Comparison of ENCODE assay signal across 7 mouse cellular contexts in the genomic region with DNA sequence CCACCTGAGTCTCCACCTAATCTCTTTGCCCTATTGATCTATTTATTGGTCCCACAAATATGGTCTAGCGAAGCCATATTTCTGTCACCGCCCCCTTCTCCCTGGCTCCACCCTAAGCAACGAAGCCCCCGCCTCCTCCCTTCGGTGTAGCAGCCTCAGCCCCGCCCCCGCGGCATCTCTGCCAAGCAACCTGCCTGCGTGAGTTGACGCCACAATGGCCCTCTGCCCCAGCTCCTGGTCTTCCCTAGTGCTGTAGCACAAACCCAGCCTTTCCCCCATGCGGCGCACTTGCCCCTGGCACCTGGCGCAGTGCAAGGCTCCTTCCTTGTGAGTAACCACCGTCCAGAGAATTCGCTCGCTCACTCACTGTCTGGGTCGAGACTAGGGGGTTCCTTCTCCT. TPM values are rescaled to one million over a fixed set of nuclear protein-coding genes. Genes with fewer than 3 reads are reported as not detected.
DNase-seq lines count a peak whose midpoint lies in the region; ATAC-seq and TF ChIP-seq lines count a peak whose summit lies in the region.

No protein-coding gene starts in this region.

- no peak overlapping the region for H3K4me3 ChIP-seq in kidney, adult 2 months (ENCODE audit: insufficient read depth, low read depth, low read length)
- H3K4me3 ChIP-seq in kidney, embryonic 16.5 days (ENCODE audit: low read length) = no peak overlapping the region
- 0 out of 2 replicates have a peak overlapping the region, but pooled peaks have one; percentile 2 for H3K4me3 ChIP-seq in embryonic facial prominence, embryonic 10.5 days

- DNase-seq in kidney, adult 2 months = peak; percentile 82
- peak; percentile 77 for DNase-seq in ZHBTc4 (ENCODE audit: low read depth, low spot score)
- DNase-seq in embryonic facial prominence, embryonic 10.5 days (ENCODE audit: low spot score) = peak; percentile 30
- no peak for DNase-seq in frontal cortex, postnatal 36 days (ENCODE audit: low spot score in 2 of 2)
- DNase-seq in layer of hippocampus, adult 9-11 months = no peak

- peaks cover 3% of the 10 kb centered on the region; the same call in 1 of the 2 replicates for H3K4me1 ChIP-seq in kidney, adult 2 months (ENCODE audit: control insufficient read depth, insufficient read depth, low read length)
- peaks cover 23% of the 10 kb centered on the region for H3K4me1 ChIP-seq in kidney, embryonic 16.5 days (ENCODE audit: insufficient read depth, low read length)
- H3K4me1 ChIP-seq in embryonic facial prominence, embryonic 10.5 days = peaks cover 33% of the 10 kb centered on the region

- ATAC-seq in kidney, embryonic 16.5 days (ENCODE audit: low FRiP score, low TSS enrichment) = no peak
- peak; percentile 33 for ATAC-seq in megakaryocyte progenitor cell, adult 5-6 weeks (replicated peaks; ENCODE audit: poor library complexity)

- no peaks in the 10 kb centered on the region for H3K36me3 ChIP-seq in kidney, adult 2 months (ENCODE audit: control insufficient read depth, insufficient read depth, low read length)
- no peaks in the 10 kb centered on the region for H3K36me3 ChIP-seq in kidney, embryonic 16.5 days (ENCODE audit: insufficient read depth, low read length)
- peaks cover 14% of the 10 kb centered on the region; the same call in 1 of the 2 replicates for H3K36me3 ChIP-seq in embryonic facial prominence, embryonic 10.5 days (replicated peaks)

- TF ChIP-seq POLR2A in kidney, adult 2 months (IDR thresholded peaks at IDR 0.05; ENCODE audit: low read depth, low read length) = no peak

- H3K9me3 ChIP-seq in kidney, embryonic 16.5 days (ENCODE audit: low read length) = peaks cover 5% of the 10 kb centered on the region
- H3K9me3 ChIP-seq in embryonic facial prominence, embryonic 10.5 days = peaks cover 7% of the 10 kb centered on the region; the same call in 1 of the 2 replicates

- H3K27me3 ChIP-seq in kidney, adult 2 months (replicated peaks; ENCODE audit: control insufficient read depth, insufficient read depth, low read length) = no peaks in the 10 kb centered on the region
- peaks cover 3% of the 10 kb centered on the region for H3K27me3 ChIP-seq in kidney, embryonic 16.5 days (ENCODE audit: insufficient read depth, low read length)
- peaks cover 46% of the 10 kb centered on the region for H3K27me3 ChIP-seq in embryonic facial prominence, embryonic 10.5 days (replicated peaks; ENCODE audit: low read depth, poor library complexity, severe bottlenecking)

- no peak overlapping the region for H3K4me2 ChIP-seq in kidney, embryonic 16.5 days (replicated peaks; ENCODE audit: low read depth, low read length)

- no peak overlapping the region for H3K27ac ChIP-seq in kidney, adult 2 months (ENCODE audit: insufficient read depth, low read depth, low read length)
- no peak overlapping the region for H3K27ac ChIP-seq in kidney, embryonic 16.5 days (ENCODE audit: low read length)
- no peak overlapping the region; the same call in 1 of the 2 replicates for H3K27ac ChIP-seq in embryonic facial prominence, embryonic 10.5 days (replicated peaks)

- H3K9ac ChIP-seq in kidney, embryonic 16.5 days (replicated peaks; ENCODE audit: low read length) = no peak overlapping the region

- WGBS in kidney, adult 2 months = 35% methylated on average over 17 of the region's 17 CpGs
- WGBS in kidney, embryonic 16.5 days = 39% methylated on average over 17 of the region's 17 CpGs
- 39% methylated on average over 17 of the region's 17 CpGs for WGBS in embryonic facial prominence, embryonic 10.5 days

- TF ChIP-seq CTCF in kidney, adult 2 months (conservative IDR thresholded peaks at IDR 0.05; ENCODE audit: insufficient read depth, insufficient read length, low read depth, low read length) = no peak

RNA-seq across cellular contexts. Expression of gene Hist3h2a, which starts 9.1 kb away (rescaled TPM):
- 29.0 and 29.5 TPM in 2 replicates for polyA plus RNA-seq in kidney, adult 2 months (2012; rRNA removed)
- 39.5 and 39.7 TPM in 2 replicates for polyA plus RNA-seq in kidney, embryonic 16.5 days (2015; fragmentation: Nextera tagmentation; extraction: Ambion mirVana)
- 17.8 and 19.0 TPM in 2 replicates for polyA plus RNA-seq in embryonic facial prominence, embryonic 10.5 days (2016; fragmentation: Nextera tagmentation; extraction: Ambion mirVana)
- total RNA-seq in megakaryocyte progenitor cell, adult 5-6 weeks (2015) = 19.4 and 20.2 TPM in 2 replicates
- total RNA-seq in megakaryocyte progenitor cell, adult 5-6 weeks (2017) = 223 and 238 TPM in 2 replicates

RNA-seq across cellular contexts. Expression of gene Trim17, which starts 9.1 kb away (rescaled TPM):
- polyA plus RNA-seq in kidney, adult 2 months (2012; rRNA removed) = 0.34 and 0.48 TPM in 2 replicates
- polyA plus RNA-seq in kidney, embryonic 16.5 days (2015; fragmentation: Nextera tagmentation; extraction: Ambion mirVana) = 0.42 and 0.64 TPM in 2 replicates
- polyA plus RNA-seq in embryonic facial prominence, embryonic 10.5 days (2016; fragmentation: Nextera tagmentation; extraction: Ambion mirVana) = 0.19 and 0.40 TPM in 2 replicates
- 0.10 TPM in 1 of 2 replicates, not detected in the other for total RNA-seq in megakaryocyte progenitor cell, adult 5-6 weeks (2015)
- total RNA-seq in megakaryocyte progenitor cell, adult 5-6 weeks (2017) = not detected in 2 replicates

RNA-seq across cellular contexts. Expression of gene Trim11, which starts 14.3 kb away (rescaled TPM):
- 19.4 and 20.7 TPM in 2 replicates for polyA plus RNA-seq in kidney, adult 2 months (2012; rRNA removed)
- 22.9 and 25.9 TPM in 2 replicates for polyA plus RNA-seq in kidney, embryonic 16.5 days (2015; fragmentation: Nextera tagmentation; extraction: Ambion mirVana)
- 19.0 and 19.1 TPM in 2 replicates for polyA plus RNA-seq in embryonic facial prominence, embryonic 10.5 days (2016; fragmentation: Nextera tagmentation; extraction: Ambion mirVana)
- 24.0 and 25.0 TPM in 2 replicates for total RNA-seq in megakaryocyte progenitor cell, adult 5-6 weeks (2015)
- 25.9 and 32.8 TPM in 2 replicates for total RNA-seq in megakaryocyte progenitor cell, adult 5-6 weeks (2017)

RNA-seq across cellular contexts. Expression of gene Hist3h2ba, which starts 14.8 kb away (rescaled TPM):
- polyA plus RNA-seq in kidney, adult 2 months (2012; rRNA removed) = 3.0 and 5.3 TPM in 2 replicates
- 93.4 and 93.5 TPM in 2 replicates for polyA plus RNA-seq in kidney, embryonic 16.5 days (2015; fragmentation: Nextera tagmentation; extraction: Ambion mirVana)
- polyA plus RNA-seq in embryonic facial prominence, embryonic 10.5 days (2016; fragmentation: Nextera tagmentation; extraction: Ambion mirVana) = 23.0 and 25.0 TPM in 2 replicates
- total RNA-seq in megakaryocyte progenitor cell, adult 5-6 weeks (2015) = 1.6 and 1.9 TPM in 2 replicates
- total RNA-seq in megakaryocyte progenitor cell, adult 5-6 weeks (2017) = 1.8 and 2.3 TPM in 2 replicates

RNA-seq across cellular contexts. Expression of gene Rnf187, which starts 24.8 kb away (rescaled TPM):
- polyA plus RNA-seq in kidney, adult 2 months (2012; rRNA removed) = 251 and 307 TPM in 2 replicates
- polyA plus RNA-seq in kidney, embryonic 16.5 days (2015; fragmentation: Nextera tagmentation; extraction: Ambion mirVana) = 217 and 219 TPM in 2 replicates
- polyA plus RNA-seq in embryonic facial prominence, embryonic 10.5 days (2016; fragmentation: Nextera tagmentation; extraction: Ambion mirVana) = 255 and 258 TPM in 2 replicates
- 65.8 and 66.4 TPM in 2 replicates for total RNA-seq in megakaryocyte progenitor cell, adult 5-6 weeks (2015)
- 70.6 and 83.6 TPM in 2 replicates for total RNA-seq in megakaryocyte progenitor cell, adult 5-6 weeks (2017)

Comparison
In these comparisons a context has a peak if more than half of its experiments do, and no peak if none do; other contexts are left out.
1. DNase-seq: peak in kidney, adult 2 months (single experiment), ZHBTc4 (single experiment) and embryonic facial prominence, embryonic 10.5 days (single experiment); none in frontal cortex, postnatal 36 days (0 of 2) and layer of hippocampus, adult 9-11 months (single experiment).